Mouse (Mus musculus) lung, postnatal 0 days (tissue): ENCODE results near the gene Slc2a13.

Source experiments
- CTCF ChIP-seq: IDR thresholded peaks from 2 replicates; pipeline ENCODE4 v1.5.1; 2016; ENCODE audit warnings: antibody characterized with exemption, mild to moderate bottlenecking
- EP300 ChIP-seq: IDR thresholded peaks from 2 replicates; pipeline ENCODE4 v1.6.1; 2016; ENCODE audit warnings: antibody characterized with exemption, mild to moderate bottlenecking, control low read depth

DNA sequence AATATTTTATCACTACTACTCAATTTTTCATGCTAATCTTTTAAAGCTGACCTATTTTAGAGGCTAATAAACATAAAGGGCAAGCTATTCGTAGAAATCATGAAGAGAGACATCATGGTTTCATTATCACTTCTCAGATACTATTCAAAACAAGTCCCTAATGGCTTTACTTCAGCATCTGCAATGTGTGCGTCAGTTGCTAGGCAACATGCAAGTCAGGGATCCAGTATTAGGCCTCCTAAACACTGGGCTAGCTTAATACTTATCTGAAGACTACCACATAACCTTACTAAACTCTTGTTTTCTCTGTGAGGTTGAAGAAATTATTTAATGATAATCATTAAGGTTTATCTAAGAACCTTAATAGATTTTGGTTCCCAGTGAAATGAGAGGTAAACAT lies 111.1 kb downstream of the Slc2a13 start:
- no peak for TF ChIP-seq CTCF
- TF ChIP-seq EP300 = no peak
